Mouse (Mus musculus) spleen, postnatal 10 days (tissue): ENCODE measurements at regions not wholly inside any gene's neighbourhood (a gene's known extent, or its start where the extent isn't known, plus 50 kb on each side); places are given as distances from the start of the nearest gene placed in this dataset.
"Not testable (repeated sequence)": the region's sequence is repeated elsewhere in the genome, so short reads cannot be mapped to it uniquely, and the experiment has no call there.

Source experiments
- DNase-seq, 2 experiments: peaks; one replicate each; pipeline ENCODE4 v3.0.0; 2021 to 2022; ENCODE audit warnings: low spot score in 2 of 2

DNA sequence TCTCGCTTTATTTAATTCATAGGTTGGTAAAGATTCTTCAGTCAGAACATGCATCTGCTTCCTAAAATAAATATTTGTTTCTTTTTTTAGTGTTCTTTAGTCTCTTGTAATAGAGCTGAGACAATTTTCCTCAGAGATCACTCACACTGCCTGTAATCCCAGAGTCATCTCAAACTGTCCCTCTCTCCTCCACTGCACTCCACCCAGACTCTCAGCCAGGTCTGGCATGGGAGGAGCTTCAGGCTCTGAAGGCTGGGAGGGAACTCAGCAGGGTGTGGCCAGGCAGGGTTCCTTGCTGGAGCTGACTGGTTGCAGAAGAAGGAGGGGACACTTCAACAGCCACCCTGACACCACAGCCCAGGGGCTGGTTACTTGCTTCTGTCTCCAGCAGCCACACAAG, 536.9 kb upstream of the Olfr1507 start:
- DNase-seq, result not testable (repeated sequence)

GRCm38 (mm10) chr14:53030227-53030626, 534.7 kb upstream of the Olfr1507 start:
- DNase-seq, result not testable (repeated sequence)

- not testable (repeated sequence) for DNase-seq
These were observed 531.4 kb upstream of the Olfr1507 start for GRCm38 (mm10) chr14:53026958-53027357.

DNA sequence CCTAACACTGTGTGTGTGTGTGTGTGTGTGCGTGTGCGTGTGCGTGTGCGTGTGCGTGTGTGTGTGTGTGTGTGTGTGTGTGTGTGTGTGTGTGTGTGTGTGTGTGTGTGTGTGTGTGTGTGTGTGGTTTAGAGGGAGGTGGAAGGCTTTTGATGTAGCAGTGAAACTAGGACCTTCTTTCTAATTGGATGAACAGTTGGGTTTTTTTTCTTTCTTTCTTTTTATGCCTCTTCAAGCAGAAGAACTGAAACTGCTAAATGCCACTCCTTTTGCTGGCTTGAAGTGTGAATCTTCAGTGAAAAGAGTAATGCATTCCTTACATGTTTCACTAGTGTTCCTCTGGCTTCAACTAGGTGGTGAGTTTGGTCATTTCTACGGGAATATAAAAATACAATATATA, 524.6 kb upstream of the Olfr1507 start:
- DNase-seq, result not testable (repeated sequence)

- DNase-seq, result not testable (repeated sequence)
These were observed 512.2 kb upstream of the Olfr1507 start for GRCm38 (mm10) chr14:53007741-53008140.

GRCm38 (mm10) chr14:53007323-53007722, 511.8 kb upstream of the Olfr1507 start:
- DNase-seq, result not testable (repeated sequence)

GRCm38 (mm10) chr14:53001289-53001688, 505.7 kb upstream of the Olfr1507 start:
- DNase-seq, result not testable (repeated sequence)

- not testable (repeated sequence) for DNase-seq
These were observed 496.7 kb upstream of the Olfr1507 start for GRCm38 (mm10) chr14:52992106-52992760.

DNA sequence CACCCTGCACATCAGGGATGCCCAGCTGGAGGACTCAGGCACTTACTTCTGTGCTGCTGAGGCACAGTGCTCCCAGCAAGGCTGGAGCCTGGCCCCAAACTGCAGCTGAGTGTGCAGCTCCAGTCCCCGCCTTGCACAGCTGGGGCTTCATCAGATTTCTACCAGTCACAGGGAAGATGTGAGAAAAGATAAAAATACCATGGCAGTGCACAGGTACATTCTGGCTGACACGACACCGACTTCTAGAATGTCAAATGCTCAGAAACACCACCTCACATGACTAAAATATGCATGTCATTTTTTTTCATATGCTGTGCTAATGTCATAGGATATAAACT, 495.7 kb upstream of the Olfr1507 start:
- not testable (repeated sequence) for DNase-seq

GRCm38 (mm10) chr14:52990569-52991327, 495.2 kb upstream of the Olfr1507 start:
- not testable (repeated sequence) for DNase-seq

DNA sequence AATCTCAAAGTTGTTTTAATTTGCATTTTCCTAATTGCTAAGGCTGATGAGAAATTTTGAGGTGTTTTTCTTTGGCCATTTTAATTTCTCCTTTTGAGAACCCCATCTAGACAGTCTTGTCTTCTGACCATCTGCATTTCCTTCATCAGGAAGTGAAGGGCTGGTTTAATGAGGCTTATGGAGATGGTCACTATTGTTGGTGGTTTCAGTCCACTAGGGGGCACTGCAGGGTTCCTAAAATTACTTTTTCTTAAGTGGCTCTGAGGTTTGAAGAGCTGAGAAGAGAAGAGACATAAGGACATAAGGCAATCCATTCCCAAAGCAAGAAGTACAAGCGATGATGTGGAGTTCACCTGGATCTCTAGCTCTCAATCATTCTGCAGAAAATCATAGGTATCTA, 494.4 kb upstream of the Olfr1507 start:
- not testable (repeated sequence) for DNase-seq

- not testable (repeated sequence) for DNase-seq
These were observed 493.0 kb upstream of the Olfr1507 start for GRCm38 (mm10) chr14:52988563-52988962.

GRCm38 (mm10) chr14:52972207-52973003, 476.9 kb upstream of the Olfr1507 start:
- DNase-seq, result not testable (repeated sequence)

DNA sequence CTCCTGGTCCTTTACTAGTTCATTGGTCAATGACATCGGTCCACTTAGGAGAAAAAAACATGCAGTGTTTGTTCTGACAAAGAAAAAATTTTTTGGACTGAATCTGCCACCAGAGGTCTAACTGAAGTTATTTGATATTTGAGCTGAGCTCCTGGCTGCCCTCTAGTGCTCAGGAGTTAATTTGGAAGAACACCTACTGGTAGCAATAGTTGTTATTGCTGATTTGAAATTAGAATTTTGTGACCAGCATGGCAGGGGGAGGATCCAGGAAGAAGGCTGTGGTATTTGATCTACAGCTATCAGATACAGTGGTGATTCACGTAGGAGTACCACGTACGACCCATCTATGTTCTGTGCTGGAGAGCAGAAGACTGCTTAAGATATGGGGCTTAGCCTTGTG, 466.6 kb upstream of the Olfr1507 start:
- DNase-seq, result not testable (repeated sequence)

DNA sequence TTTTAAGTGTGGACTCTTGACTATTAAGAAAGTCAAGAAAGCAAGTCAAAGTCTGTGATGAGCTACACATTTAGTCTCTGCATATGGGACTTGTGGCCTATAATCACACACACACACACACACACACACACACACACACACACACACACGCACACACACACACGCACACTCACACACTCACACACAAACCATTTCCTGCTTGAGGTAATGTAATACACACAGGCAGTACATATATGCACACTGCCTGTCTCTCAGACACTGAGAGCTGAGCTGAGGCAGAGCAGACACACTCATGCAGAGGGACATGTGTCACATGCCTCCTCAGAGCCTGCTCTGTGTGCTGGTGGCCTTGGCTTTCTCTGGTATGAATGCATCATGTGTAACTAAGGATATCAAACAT, 461.0 kb upstream of the Olfr1507 start:
- DNase-seq, result not testable (repeated sequence)

DNA sequence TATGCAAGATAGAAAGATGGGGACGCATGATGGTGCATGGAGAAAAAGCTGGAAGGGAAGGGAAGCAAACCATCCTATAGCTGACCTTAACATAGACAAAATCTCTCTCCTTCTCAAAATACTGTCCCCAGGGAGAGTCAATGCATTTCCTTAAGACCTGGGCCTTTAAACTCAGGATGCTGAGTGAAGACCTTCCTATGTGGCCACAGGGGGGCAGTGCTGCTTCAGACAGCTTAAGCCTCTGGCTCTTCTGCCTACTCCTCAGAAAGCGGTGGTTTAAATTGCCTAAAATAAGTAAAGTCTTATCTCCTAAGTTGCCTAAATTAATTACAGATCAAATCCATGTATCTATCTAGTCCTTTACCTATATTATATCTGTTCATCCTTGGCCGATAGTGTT, 449.4 kb upstream of the Olfr1507 start:
- DNase-seq, result not testable (repeated sequence)

DNA sequence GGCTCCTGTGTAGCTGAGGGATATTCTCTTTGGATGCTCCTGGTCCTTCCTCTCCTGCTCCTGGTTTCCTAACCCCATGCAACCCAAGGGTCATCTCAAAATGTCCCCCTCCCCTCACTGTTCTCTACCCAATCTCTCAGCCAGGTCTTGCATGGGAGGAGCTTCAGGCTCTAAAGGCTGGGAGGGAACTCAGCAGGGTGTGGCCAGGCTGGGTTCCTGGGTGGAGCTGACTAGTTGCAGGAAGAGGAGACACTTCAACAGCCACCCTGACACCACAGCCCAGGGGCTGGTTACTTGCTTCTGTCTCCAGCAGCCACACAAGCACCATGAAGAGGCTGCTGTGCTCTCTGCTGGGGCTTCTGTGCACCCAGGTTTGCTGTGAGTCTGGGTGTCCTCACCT, 446.9 kb upstream of the Olfr1507 start:
- DNase-seq, result not testable (repeated sequence)

GRCm38 (mm10) chr14:52941747-52942146, 446.2 kb upstream of the Olfr1507 start:
- DNase-seq, result not testable (repeated sequence)

- DNase-seq, result not testable (repeated sequence)
These were observed 424.6 kb upstream of the Olfr1507 start for GRCm38 (mm10) chr14:52920138-52920537.

DNA sequence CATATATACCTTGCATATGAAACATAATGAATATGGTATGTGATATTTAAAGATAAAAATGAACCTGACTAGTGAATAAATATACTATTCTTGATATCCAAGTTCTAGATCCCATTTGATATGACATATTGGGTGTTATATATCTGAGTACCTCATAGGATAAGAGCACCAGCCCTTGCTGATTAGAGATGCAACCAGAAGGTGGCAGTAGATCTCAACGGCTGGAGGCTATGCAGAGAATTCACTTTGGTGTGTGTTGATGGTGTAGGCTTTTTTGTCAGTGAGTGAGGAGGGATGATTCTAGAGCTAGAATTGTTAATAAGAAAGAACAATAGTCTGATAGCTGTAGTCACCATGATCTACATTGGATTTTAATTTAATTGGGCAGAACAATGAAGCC, 418.3 kb upstream of the Olfr1507 start:
- DNase-seq, result not testable (repeated sequence)

DNA sequence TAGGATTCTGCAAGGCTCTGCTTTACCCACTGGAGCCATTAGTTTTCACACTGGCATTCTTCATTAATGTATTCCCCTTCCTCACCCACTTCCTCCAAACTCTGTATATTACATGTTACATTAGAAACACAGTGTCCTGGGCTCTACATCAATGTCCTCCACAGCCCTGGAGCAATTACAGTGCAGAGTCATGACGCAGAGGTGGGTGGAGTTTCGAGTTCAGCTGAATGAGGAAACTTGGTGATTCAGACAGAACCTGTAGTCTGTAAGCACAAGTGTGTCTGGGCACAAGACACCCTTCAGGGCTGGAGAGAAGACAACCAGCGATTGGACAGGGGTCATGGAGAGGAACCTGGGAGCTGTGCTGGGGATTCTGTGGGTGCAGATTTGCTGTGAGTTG, 404.1 kb upstream of the Olfr1507 start:
- DNase-seq, result not testable (repeated sequence)

- DNase-seq, result not testable (repeated sequence)
These were observed 402.8 kb upstream of the Olfr1507 start for GRCm38 (mm10) chr14:52898310-52898709.
